Mouse (Mus musculus) cerebellum, adult 8-10 months (tissue): ENCODE measurements at regions not wholly inside any gene's neighbourhood (a gene's known extent, or its start where the extent isn't known, plus 50 kb on each side); places are given as distances from the start of the nearest gene placed in this dataset.
A peak's percentile ranks its signal among the peaks of the same experiment; 100 is the strongest.

Experiments
- DNase-seq: peaks from one replicate; pipeline ENCODE4 v3.0.0; 2022

GRCm38 (mm10) chr8:97942921-97943320 is 1473.3 kb downstream of the Cdh8 start:
- DNase-seq = no peak

- peak; percentile 5 for DNase-seq
These were observed 1479.4 kb downstream of the Cdh8 start for GRCm38 (mm10) chr8:97936836-97937235.
